In genomic region chr14:22285826-22286225, GRCm38 (mm10) we compare ENCODE assay signal across 28 mouse cellular contexts.
DNase-seq lines count a peak whose midpoint lies in the region; ATAC-seq and TF ChIP-seq lines count a peak whose summit lies in the region.
"Had no signal": no experiment of that assay in that cellular context is flagged by ENCODE, and none has a peak within 500 bp of the region (broad histone marks: within the 10 kb centered on the region; RNA-seq: fewer than 3 reads in every experiment).

No protein-coding gene starts in this region.

- no peak for ATAC-seq in midbrain, embryonic 11.5 days (ENCODE audit: low FRiP score)
- ATAC-seq in midbrain, embryonic 14.5 days (ENCODE audit: low FRiP score, low TSS enrichment), result no peak
- ATAC-seq in common myeloid progenitor, adult 5-6 weeks (replicated peaks; ENCODE audit: low read depth, poor library complexity, severe bottlenecking), result peak; percentile 60; the same call in 1 of the 2 replicates
- no peak for ATAC-seq in intestine, postnatal 0 days
- ATAC-seq: forebrain, embryonic 15.5 days had no signal

- intact Hi-C loops in left cerebral cortex, postnatal 36 days (cut with DNase I), result no loop called here

- H3K4me2 ChIP-seq in midbrain, embryonic 11.5 days, result no peak overlapping the region
- no peak overlapping the region for H3K4me2 ChIP-seq in midbrain, embryonic 14.5 days (ENCODE audit: low read length)
- H3K4me2 ChIP-seq in intestine, postnatal 0 days (replicated peaks; ENCODE audit: low read depth), result no peak overlapping the region
- H3K4me2 ChIP-seq: embryonic facial prominence, embryonic 13.5 days; forebrain, embryonic 12.5 days; forebrain, embryonic 15.5 days; heart, embryonic 12.5 days; heart, embryonic 15.5 days; hindbrain, embryonic 13.5 days had no signal

- 75% methylated on average over 4 of the region's 4 CpGs for WGBS in midbrain, embryonic 11.5 days
- 75% methylated on average over 4 of the region's 4 CpGs for WGBS in midbrain, embryonic 14.5 days
- 52% methylated on average over 4 of the region's 4 CpGs for WGBS in intestine, postnatal 0 days

- no peak overlapping the region for H3K27ac ChIP-seq in midbrain, embryonic 11.5 days (ENCODE audit: low read depth, low read length)
- H3K27ac ChIP-seq in midbrain, embryonic 14.5 days (replicated peaks; ENCODE audit: low read depth, low read length), result no peak overlapping the region
- no peak overlapping the region for H3K27ac ChIP-seq in intestine, postnatal 0 days (ENCODE audit: low read depth, low read length)
- H3K27ac ChIP-seq: embryonic facial prominence, embryonic 10.5 days; embryonic facial prominence, embryonic 13.5 days; forebrain, embryonic 12.5 days; forebrain, embryonic 15.5 days; heart, embryonic 15.5 days; hindbrain, embryonic 10.5 days; hindbrain, embryonic 13.5 days had no signal

- peaks cover 2% of the 10 kb centered on the region; the same call in 1 of the 2 replicates for H3K4me1 ChIP-seq in midbrain, embryonic 11.5 days (ENCODE audit: control insufficient read depth, insufficient read depth, low read length)
- no peaks in the 10 kb centered on the region; the same call in 1 of the 2 replicates for H3K4me1 ChIP-seq in midbrain, embryonic 14.5 days (ENCODE audit: control insufficient read depth, insufficient read depth, low read length)
- H3K4me1 ChIP-seq in intestine, postnatal 0 days (replicated peaks; ENCODE audit: control insufficient read depth, insufficient read depth, low read length), result no peaks in the 10 kb centered on the region
- H3K4me1 ChIP-seq: heart, embryonic 15.5 days had no signal

- no peak overlapping the region for H3K9ac ChIP-seq in midbrain, embryonic 11.5 days (ENCODE audit: low read length)
- H3K9ac ChIP-seq in midbrain, embryonic 14.5 days (replicated peaks; ENCODE audit: low read length), result no peak overlapping the region
- H3K9ac ChIP-seq in intestine, postnatal 0 days (ENCODE audit: low read depth, low read length), result no peak overlapping the region
- H3K9ac ChIP-seq: embryonic facial prominence, embryonic 13.5 days; forebrain, embryonic 12.5 days; forebrain, embryonic 15.5 days; heart, embryonic 12.5 days; heart, embryonic 15.5 days; hindbrain, embryonic 13.5 days had no signal

- DNase-seq in midbrain, embryonic 11.5 days (ENCODE audit: low spot score, missing footprints), result peak; percentile 60
- DNase-seq in midbrain, embryonic 14.5 days, result no peak
- DNase-seq in thymus, postnatal 14 days, result peak; percentile 37
- peak; percentile 54 for DNase-seq in thymus, postnatal 4 days
- no peak for DNase-seq in layer of hippocampus, adult 9-10 months (ENCODE audit: low spot score)
- DNase-seq in left cerebral cortex, postnatal 36 days (ENCODE audit: low spot score in 2 of 2), result no peak
- DNase-seq: adrenal gland, adult 2 months; adrenal gland, postnatal 14 days; cerebellum, adult 11 months; cerebellum, adult 2 months; cerebellum, adult 9-11 months; cerebellum, postnatal 25 days; embryo, embryonic 11 days; gastrocnemius, postnatal 25 days; heart, adult 18-20 months; heart, postnatal 10 days; heart, postnatal 36 days had no signal

- no peaks in the 10 kb centered on the region; the same call in 1 of the 2 replicates for H3K27me3 ChIP-seq in midbrain, embryonic 11.5 days (ENCODE audit: control insufficient read depth, insufficient read depth, low read length)
- no peaks in the 10 kb centered on the region for H3K27me3 ChIP-seq in midbrain, embryonic 14.5 days (ENCODE audit: control insufficient read depth, insufficient read depth, low read length)
- H3K27me3 ChIP-seq in intestine, postnatal 0 days (replicated peaks; ENCODE audit: control insufficient read depth, insufficient read depth, low read length), result no peaks in the 10 kb centered on the region
- H3K27me3 ChIP-seq: embryonic facial prominence, embryonic 13.5 days; heart, embryonic 12.5 days; heart, embryonic 15.5 days had no signal

- H3K4me3 ChIP-seq in midbrain, embryonic 11.5 days (ENCODE audit: low read depth, low read length), result no peak overlapping the region
- no peak overlapping the region for H3K4me3 ChIP-seq in midbrain, embryonic 14.5 days (replicated peaks; ENCODE audit: low read depth, low read length)
- no peak overlapping the region for H3K4me3 ChIP-seq in intestine, postnatal 0 days (ENCODE audit: low read depth, low read length)
- H3K4me3 ChIP-seq: embryonic facial prominence, embryonic 10.5 days; embryonic facial prominence, embryonic 13.5 days; erythroblast, embryonic 14.5 days; forebrain, embryonic 12.5 days; forebrain, embryonic 15.5 days; heart, embryonic 12.5 days; heart, embryonic 15.5 days; hindbrain, embryonic 10.5 days; hindbrain, embryonic 13.5 days had no signal

- H3K36me3 ChIP-seq in midbrain, embryonic 11.5 days (ENCODE audit: control insufficient read depth, insufficient read depth, low read length), result no peaks in the 10 kb centered on the region
- H3K36me3 ChIP-seq in midbrain, embryonic 14.5 days (ENCODE audit: control insufficient read depth, insufficient read depth, low read length), result no peaks in the 10 kb centered on the region
- no peaks in the 10 kb centered on the region for H3K36me3 ChIP-seq in intestine, postnatal 0 days (ENCODE audit: control insufficient read depth, insufficient read depth)
- H3K36me3 ChIP-seq: embryonic facial prominence, embryonic 10.5 days; embryonic facial prominence, embryonic 13.5 days; forebrain, embryonic 12.5 days; forebrain, embryonic 15.5 days; heart, embryonic 12.5 days; heart, embryonic 15.5 days; hindbrain, embryonic 10.5 days; hindbrain, embryonic 13.5 days had no signal

- TF ChIP-seq CTCF in intestine, postnatal 0 days (IDR thresholded peaks at IDR 0.05; ENCODE audit: low read depth), result no peak

- H3K9me3 ChIP-seq in midbrain, embryonic 11.5 days (ENCODE audit: control insufficient read depth, low read length), result no peaks in the 10 kb centered on the region
- H3K9me3 ChIP-seq in midbrain, embryonic 14.5 days (ENCODE audit: control insufficient read depth, low read length), result no peaks in the 10 kb centered on the region
- H3K9me3 ChIP-seq in intestine, postnatal 0 days (ENCODE audit: control insufficient read depth), result no peaks in the 10 kb centered on the region
- H3K9me3 ChIP-seq: embryonic facial prominence, embryonic 10.5 days; embryonic facial prominence, embryonic 13.5 days; forebrain, embryonic 12.5 days; forebrain, embryonic 15.5 days; heart, embryonic 12.5 days; heart, embryonic 15.5 days; hindbrain, embryonic 10.5 days; hindbrain, embryonic 13.5 days had no signal

Comparison
In these comparisons a context has a peak if more than half of its experiments do, and no peak if none do; other contexts are left out.
1. DNase-seq: peak in midbrain, embryonic 11.5 days (single experiment), thymus, postnatal 14 days (single experiment) and thymus, postnatal 4 days (single experiment); none in midbrain, embryonic 14.5 days (single experiment), layer of hippocampus, adult 9-10 months (single experiment) and left cerebral cortex, postnatal 36 days (0 of 2).